Mouse (Mus musculus) right cerebral cortex, adult 18-20 months (tissue): ENCODE results near the gene Kcnj8.
"Not testable (repeated sequence)": the region's sequence is repeated elsewhere in the genome, so short reads cannot be mapped to it uniquely, and the experiment has no call there.

Experiments used
- DNase-seq: peaks from one replicate; pipeline ENCODE4 v3.0.0; 2022; ENCODE audit warnings: mixed read lengths

Gene Kcnj8

GRCm38 (mm10) chr6:142545132-142545531 is 26.3 kb downstream of the Kcnj8 start:
- no peak for DNase-seq

- no peak for DNase-seq
Observed at GRCm38 (mm10) chr6:142543648-142544047, 27.8 kb downstream of the Kcnj8 start.

- DNase-seq, result no peak
Observed at GRCm38 (mm10) chr6:142542800-142543175, 28.6 kb downstream of the Kcnj8 start.

GRCm38 (mm10) chr6:142542082-142542799 is 29.2 kb downstream of the Kcnj8 start:
- DNase-seq, result no peak

GRCm38 (mm10) chr6:142540561-142541160 is 30.8 kb downstream of the Kcnj8 start:
- DNase-seq, result no peak

GRCm38 (mm10) chr6:142540131-142540530 is 31.3 kb downstream of the Kcnj8 start:
- no peak for DNase-seq

GRCm38 (mm10) chr6:142538503-142538902 is 32.9 kb downstream of the Kcnj8 start:
- no peak for DNase-seq

- DNase-seq, result no peak
Observed at GRCm38 (mm10) chr6:142533412-142533811, 38.0 kb downstream of the Kcnj8 start.

- no peak for DNase-seq
Observed at GRCm38 (mm10) chr6:142532686-142533085, 38.7 kb downstream of the Kcnj8 start.

GRCm38 (mm10) chr6:142532141-142532540 is 39.3 kb downstream of the Kcnj8 start:
- DNase-seq, result no peak

- no peak for DNase-seq
Observed at GRCm38 (mm10) chr6:142530378-142530777, 41.0 kb downstream of the Kcnj8 start.

GRCm38 (mm10) chr6:142529680-142530079 is 41.7 kb downstream of the Kcnj8 start:
- DNase-seq, result no peak

- DNase-seq, result no peak
Observed at GRCm38 (mm10) chr6:142527931-142528562, 43.4 kb downstream of the Kcnj8 start.

- DNase-seq, result peak; percentile 51
Observed at GRCm38 (mm10) chr6:142524635-142525308, 46.6 kb downstream of the Kcnj8 start.

GRCm38 (mm10) chr6:142521591-142522110 is 49.8 kb downstream of the Kcnj8 start:
- DNase-seq, result no peak

GRCm38 (mm10) chr6:142519110-142519509 is 52.3 kb downstream of the Kcnj8 start:
- DNase-seq, result no peak

GRCm38 (mm10) chr6:142515379-142515778 is 56.0 kb downstream of the Kcnj8 start:
- not testable (repeated sequence) for DNase-seq

GRCm38 (mm10) chr6:142514912-142515311 is 56.5 kb downstream of the Kcnj8 start:
- DNase-seq, result peak; percentile 85
